Mouse (Mus musculus): ENCODE data around the gene Zyx.

DNA sequence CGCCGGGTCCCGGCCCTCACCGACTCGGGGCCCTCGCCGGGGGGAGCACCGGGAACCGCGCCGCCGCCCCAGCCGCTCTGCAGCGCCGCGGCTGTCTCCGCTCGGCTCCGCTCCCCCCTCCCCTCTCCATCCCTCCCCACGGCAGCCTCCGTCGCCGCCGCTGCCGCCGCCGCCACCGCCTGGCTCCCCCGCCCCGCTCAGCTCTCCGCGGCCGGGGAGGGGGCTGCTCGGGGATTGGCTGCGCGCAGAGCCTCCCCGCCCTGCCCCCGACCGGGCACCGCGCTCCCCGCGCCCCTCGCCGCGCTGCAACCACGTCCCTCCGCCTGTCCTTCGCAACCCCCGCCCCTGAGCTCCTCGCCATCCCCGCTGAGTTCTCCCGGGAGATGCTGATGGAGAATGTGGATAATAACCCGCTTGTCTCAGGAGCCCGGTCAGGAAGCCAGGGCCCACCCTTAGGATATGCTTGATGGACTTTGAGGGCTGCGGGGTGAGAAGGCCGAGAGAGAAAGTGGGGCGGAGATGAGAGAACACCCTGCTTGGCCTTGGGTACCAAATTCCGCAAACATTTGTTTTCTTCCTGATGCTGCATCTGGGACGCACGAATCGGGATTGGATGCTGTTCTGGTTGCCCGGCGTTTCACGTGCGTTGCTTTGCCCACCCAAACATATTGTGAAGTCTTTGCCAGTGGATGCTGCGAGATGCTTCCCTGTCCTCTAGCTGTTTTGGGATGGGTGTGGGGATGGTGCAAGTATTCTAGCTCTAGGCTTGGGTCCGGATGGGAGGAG lies 24.8 kb upstream of the Zyx start, which contains the start of gene Fam131b:
- no peak for TF ChIP-seq CTCF (IDR thresholded peaks at IDR 0.05; ENCODE audit: control insufficient read depth, insufficient read depth, insufficient replicate concordance, low read depth, low read length)
- TF ChIP-seq POLR2A (IDR thresholded peaks at IDR 0.05; ENCODE audit: control insufficient read depth, low read depth, low read length), result no peak
